In the genomic region with DNA sequence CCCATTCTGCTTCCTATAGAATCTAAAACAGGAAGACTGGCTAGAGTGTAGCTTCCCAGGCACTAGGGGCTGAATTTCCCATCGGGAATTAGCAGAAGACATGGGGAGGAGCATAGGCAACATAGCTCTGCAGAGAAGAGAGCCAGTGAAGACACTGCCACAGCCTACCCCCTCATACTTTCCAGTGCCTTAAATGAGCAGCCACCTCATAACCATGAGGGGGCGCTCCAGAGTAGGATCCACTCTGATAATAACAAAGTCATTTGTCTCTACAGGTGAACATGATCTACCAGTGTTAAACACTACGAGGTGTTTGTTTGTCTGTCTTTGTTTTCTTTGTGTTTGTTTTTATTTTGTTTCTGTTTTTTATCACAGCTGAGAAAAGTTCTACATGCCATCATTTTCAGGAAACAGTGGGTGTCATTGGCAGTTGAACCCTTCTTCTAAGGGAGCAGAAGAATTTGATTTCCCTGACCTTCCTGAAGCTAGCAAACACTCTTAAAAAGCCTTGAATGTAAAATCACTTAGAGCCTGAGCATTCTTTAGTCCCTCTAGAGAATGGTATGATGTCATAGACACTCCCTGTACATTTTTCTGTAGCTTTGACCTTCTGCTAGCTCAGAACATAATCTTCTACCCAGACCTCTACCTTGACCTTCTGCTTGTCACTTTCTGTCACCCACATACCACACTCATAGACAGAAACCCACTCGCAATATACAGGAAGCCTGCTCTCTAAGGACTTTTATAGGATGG, we compare ENCODE assay signal across 12 mouse cellular contexts.
DNase-seq lines count a peak whose midpoint lies in the region; ATAC-seq and TF ChIP-seq lines count a peak whose summit lies in the region.
"Had no signal": no experiment of that assay in that cellular context is flagged by ENCODE, and none has a peak within 500 bp of the region (broad histone marks: within the 10 kb centered on the region; RNA-seq: fewer than 3 reads in every experiment).

No protein-coding gene starts in this region.

- DNase-seq in heart, postnatal 0 days (ENCODE audit: low spot score) = peak; percentile 9
- DNase-seq in heart, adult 11 months = no peak
- DNase-seq in lung, postnatal 36 days = peak; percentile 15
- DNase-seq in lung, adult 2 months = no peak
- peak; percentile 25 for DNase-seq in ES-E14 (ENCODE audit: low read depth, low spot score)
- DNase-seq in induced T-regulatory cell, adult 2 months (ENCODE audit: low read depth) = peak; percentile 5
- DNase-seq in midbrain, embryonic 14.5 days = no peak
- DNase-seq: cerebellum, adult 9-11 months had no signal

- in situ Hi-C loops in ES-E14 (cut with MboI; ENCODE audit: low sequenced_read_pairs in 2 of 2, unreplicated experiment in 2 of 2) = no loop called here

- no peaks in the 10 kb centered on the region for H3K27me3 ChIP-seq in heart, postnatal 0 days (ENCODE audit: control insufficient read depth, insufficient read depth, low read length)
- no peaks in the 10 kb centered on the region for H3K27me3 ChIP-seq in midbrain, embryonic 14.5 days (ENCODE audit: control insufficient read depth, insufficient read depth, low read length)
- H3K27me3 ChIP-seq in midbrain, embryonic 16.5 days (ENCODE audit: control insufficient read depth, insufficient read depth, low read depth, low read length) = no peaks in the 10 kb centered on the region
- H3K27me3 ChIP-seq: limb, embryonic 13.5 days had no signal

- no peak overlapping the region for H3K9ac ChIP-seq in heart, postnatal 0 days (replicated peaks; ENCODE audit: low read depth, low read length)
- H3K9ac ChIP-seq in ES-E14 (ENCODE audit: insufficient read depth, low read depth, low read length, poor library complexity, severe bottlenecking) = no peak overlapping the region
- H3K9ac ChIP-seq in midbrain, embryonic 14.5 days (replicated peaks; ENCODE audit: low read length) = no peak overlapping the region
- no peak overlapping the region for H3K9ac ChIP-seq in midbrain, embryonic 16.5 days (ENCODE audit: low read depth, low read length)
- H3K9ac ChIP-seq: hindbrain, embryonic 14.5 days; limb, embryonic 13.5 days had no signal

- no peak for ATAC-seq in heart, postnatal 0 days (ENCODE audit: insufficient read depth, low read depth)
- no peak for ATAC-seq in midbrain, embryonic 14.5 days (ENCODE audit: low FRiP score, low TSS enrichment)
- no peak for ATAC-seq in midbrain, embryonic 16.5 days

- no peaks in the 10 kb centered on the region for H3K9me3 ChIP-seq in heart, postnatal 0 days (replicated peaks; ENCODE audit: control insufficient read depth, low read length)
- H3K9me3 ChIP-seq in ES-E14 (ENCODE audit: control insufficient read depth, insufficient read depth, low read depth, low read length) = no peaks in the 10 kb centered on the region
- H3K9me3 ChIP-seq in midbrain, embryonic 14.5 days (ENCODE audit: control insufficient read depth, low read length) = no peaks in the 10 kb centered on the region
- H3K9me3 ChIP-seq in midbrain, embryonic 16.5 days (replicated peaks; ENCODE audit: control insufficient read depth, low read length, poor library complexity, severe bottlenecking) = no peaks in the 10 kb centered on the region
- H3K9me3 ChIP-seq: heart, embryonic 10.5 days; limb, embryonic 13.5 days had no signal

- no peaks in the 10 kb centered on the region for H3K36me3 ChIP-seq in heart, postnatal 0 days (replicated peaks; ENCODE audit: control insufficient read depth, insufficient read depth, low read length)
- no peaks in the 10 kb centered on the region for H3K36me3 ChIP-seq in ES-E14 (ENCODE audit: control insufficient read depth, insufficient read depth, low read length, poor library complexity, severe bottlenecking)
- H3K36me3 ChIP-seq in midbrain, embryonic 14.5 days (ENCODE audit: control insufficient read depth, insufficient read depth, low read length) = no peaks in the 10 kb centered on the region
- H3K36me3 ChIP-seq in midbrain, embryonic 16.5 days (ENCODE audit: control insufficient read depth, insufficient read depth, low read length) = no peaks in the 10 kb centered on the region
- H3K36me3 ChIP-seq: heart, embryonic 10.5 days; limb, embryonic 13.5 days had no signal

- 37% methylated on average over 4 of the region's 4 CpGs for WGBS in heart, postnatal 0 days
- 43% methylated on average over 4 of the region's 4 CpGs for WGBS in lung, adult 2 months
- 54% methylated on average over 4 of the region's 4 CpGs for WGBS in midbrain, embryonic 14.5 days
- 54% methylated on average over 4 of the region's 4 CpGs for WGBS in midbrain, embryonic 16.5 days

- TF ChIP-seq EP300 in heart, postnatal 0 days (IDR thresholded peaks at IDR 0.05; ENCODE audit: low read depth) = no peak

- H3K4me1 ChIP-seq in heart, postnatal 0 days (ENCODE audit: control insufficient read depth, insufficient read depth) = 0 out of 2 replicates have a peak, but pooled peaks cover 3% of the 10 kb centered on the region
- H3K4me1 ChIP-seq in lung, adult 2 months (ENCODE audit: control insufficient read depth, insufficient read depth, low read length) = no peaks in the 10 kb centered on the region
- no peaks in the 10 kb centered on the region for H3K4me1 ChIP-seq in ES-E14 (ENCODE audit: control insufficient read depth in 2 of 2, insufficient read depth in 2 of 2, low read length in 2 of 2, poor library complexity in 1 of 2)
- H3K4me1 ChIP-seq in midbrain, embryonic 14.5 days (ENCODE audit: control insufficient read depth, insufficient read depth, low read length) = no peaks in the 10 kb centered on the region
- no peaks in the 10 kb centered on the region for H3K4me1 ChIP-seq in midbrain, embryonic 16.5 days (ENCODE audit: control insufficient read depth, insufficient read depth, low read length)
- H3K4me1 ChIP-seq: heart, embryonic 10.5 days had no signal

- TF ChIP-seq CTCF in heart, postnatal 0 days (IDR thresholded peaks at IDR 0.05; ENCODE audit: low read depth) = peak; percentile 38; the same call in 1 of the 2 replicates
- TF ChIP-seq CTCF in lung, adult 2 months (IDR thresholded peaks at IDR 0.05; ENCODE audit: insufficient read depth, low read length) = no peak

- H3K4me3 ChIP-seq in heart, postnatal 0 days (ENCODE audit: low read depth, low read length) = no peak overlapping the region
- no peak overlapping the region for H3K4me3 ChIP-seq in lung, adult 2 months (replicated peaks; ENCODE audit: extremely low read depth, low read depth, low read length)
- H3K4me3 ChIP-seq in ES-E14 (ENCODE audit: insufficient read depth in 1 of 2, low read depth in 1 of 2, low read length in 2 of 2, poor library complexity in 1 of 2, severe bottlenecking in 1 of 2) = no peak overlapping the region
- no peak overlapping the region for H3K4me3 ChIP-seq in midbrain, embryonic 14.5 days (replicated peaks; ENCODE audit: low read depth, low read length)
- H3K4me3 ChIP-seq in midbrain, embryonic 16.5 days (ENCODE audit: low read depth, low read length) = no peak overlapping the region
- H3K4me3 ChIP-seq: heart, embryonic 10.5 days; limb, embryonic 13.5 days had no signal

- no peak overlapping the region for H3K4me2 ChIP-seq in heart, postnatal 0 days (ENCODE audit: low read depth, low read length)
- H3K4me2 ChIP-seq in midbrain, embryonic 14.5 days (ENCODE audit: low read length) = no peak overlapping the region
- no peak overlapping the region for H3K4me2 ChIP-seq in midbrain, embryonic 16.5 days (ENCODE audit: low read length)
- H3K4me2 ChIP-seq: hindbrain, embryonic 14.5 days; limb, embryonic 13.5 days had no signal

- no peak for TF ChIP-seq POLR2A in lung, adult 2 months (IDR thresholded peaks at IDR 0.05; ENCODE audit: borderline replicate concordance, extremely low read depth, low read depth, low read length)

- H3K27ac ChIP-seq in heart, postnatal 0 days (ENCODE audit: low read depth) = no peak overlapping the region
- H3K27ac ChIP-seq in ES-E14 (ENCODE audit: insufficient read depth, low read depth, low read length, poor library complexity, severe bottlenecking) = no peak overlapping the region
- H3K27ac ChIP-seq in midbrain, embryonic 14.5 days (replicated peaks; ENCODE audit: low read depth, low read length) = no peak overlapping the region
- no peak overlapping the region for H3K27ac ChIP-seq in midbrain, embryonic 16.5 days (ENCODE audit: low read length)
- H3K27ac ChIP-seq: heart, embryonic 10.5 days; hindbrain, embryonic 14.5 days; limb, embryonic 13.5 days had no signal

TF ChIP-seq in ES-E14, 5 proteins besides CTCF, POLR2A, EP300 and RAD21:
- no peak for TF ChIP-seq ZNF384 (IDR thresholded peaks at IDR 0.05; ENCODE audit: low read depth, low read length)
- no peak for TF ChIP-seq MAFK (IDR thresholded peaks at IDR 0.05; ENCODE audit: insufficient read depth, low read depth, low read length)
- TF ChIP-seq CHD2 (IDR thresholded peaks at IDR 0.05; ENCODE audit: low read depth, low read length) = no peak
- no peak for TF ChIP-seq HCFC1 (IDR thresholded peaks at IDR 0.05; ENCODE audit: borderline replicate concordance, insufficient read depth, low read length)
- TF ChIP-seq ZC3H11A (IDR thresholded peaks at IDR 0.05; ENCODE audit: borderline replicate concordance, low read depth, low read length) = no peak

Comparison
In these comparisons a context has a peak if more than half of its experiments do, and no peak if none do; other contexts are left out.
1. DNase-seq: peak in heart, postnatal 0 days (single experiment), lung, postnatal 36 days (single experiment), ES-E14 (single experiment) and induced T-regulatory cell, adult 2 months (single experiment); none in heart, adult 11 months (single experiment), lung, adult 2 months (single experiment) and midbrain, embryonic 14.5 days (single experiment).